Mouse (Mus musculus) CD4-positive helper T cell, adult 2 months (primary cell): Measurements from ENCODE around the gene Scgb2b27.
"Not testable (repeated sequence)": the region's sequence is repeated elsewhere in the genome, so short reads cannot be mapped to it uniquely, and the experiment has no call there.

Source experiments
- DNase-seq: peaks from one replicate; pipeline ENCODE4 v3.0.0-alpha.2; 2012; ENCODE audit warnings: low read depth, missing footprints, low spot score

Scgb2b27 gene

GRCm38 (mm10) chr7:34013842-34014241, at the start of gene Scgb2b27:
TSS of gene Scgb2b27 (minus strand) at chr7:34013942.
- DNase-seq = no peak

GRCm38 (mm10) chr7:34036076-34036815, 22.5 kb upstream of the Scgb2b27 start:
- not testable (repeated sequence) for DNase-seq

- not testable (repeated sequence) for DNase-seq
Measured at GRCm38 (mm10) chr7:34034579-34034978, 20.8 kb upstream of the Scgb2b27 start.

DNA sequence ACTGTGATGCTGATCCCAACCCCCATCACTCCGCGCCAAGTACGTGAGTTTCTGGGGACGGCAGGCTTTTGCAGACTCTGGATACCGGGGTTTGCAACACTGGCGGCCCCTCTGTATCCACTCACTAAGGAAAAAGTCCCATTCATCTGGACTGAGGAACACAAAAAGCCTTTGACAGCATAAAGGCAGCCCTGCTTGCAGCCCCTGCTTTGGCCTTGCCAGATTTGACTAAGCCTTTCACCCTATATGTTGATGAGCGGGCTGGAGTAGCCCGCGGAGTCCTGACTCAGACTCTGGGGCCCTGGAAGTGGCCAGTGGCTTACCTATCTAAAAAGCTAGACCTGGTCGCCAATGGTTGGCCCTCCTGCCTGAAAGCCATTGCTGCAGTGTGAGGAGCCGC, 16.3 kb upstream of the Scgb2b27 start:
- DNase-seq = no peak

GRCm38 (mm10) chr7:34027202-34027601, 13.5 kb upstream of the Scgb2b27 start:
- DNase-seq = not testable (repeated sequence)

DNA sequence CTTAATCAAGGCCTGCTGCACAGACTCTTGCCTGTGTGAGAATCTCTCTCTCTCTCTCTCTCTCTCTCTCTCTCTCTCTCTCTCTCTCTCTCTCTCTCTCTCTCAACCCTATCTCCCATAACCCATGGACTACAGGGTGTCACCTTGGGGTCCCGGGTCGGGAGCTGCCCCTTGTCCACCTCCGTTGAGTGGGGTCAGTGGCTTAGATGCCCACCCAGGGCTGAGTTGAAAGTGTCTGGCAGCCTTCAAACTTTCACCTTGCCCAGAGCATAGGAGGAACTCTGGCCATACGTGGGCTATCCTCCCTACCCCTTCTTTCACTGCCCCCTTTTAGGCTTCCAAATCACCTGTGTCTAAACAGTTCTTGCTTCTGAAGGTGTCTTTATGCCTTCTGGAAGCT, 11.9 kb upstream of the Scgb2b27 start:
- no peak for DNase-seq

DNA sequence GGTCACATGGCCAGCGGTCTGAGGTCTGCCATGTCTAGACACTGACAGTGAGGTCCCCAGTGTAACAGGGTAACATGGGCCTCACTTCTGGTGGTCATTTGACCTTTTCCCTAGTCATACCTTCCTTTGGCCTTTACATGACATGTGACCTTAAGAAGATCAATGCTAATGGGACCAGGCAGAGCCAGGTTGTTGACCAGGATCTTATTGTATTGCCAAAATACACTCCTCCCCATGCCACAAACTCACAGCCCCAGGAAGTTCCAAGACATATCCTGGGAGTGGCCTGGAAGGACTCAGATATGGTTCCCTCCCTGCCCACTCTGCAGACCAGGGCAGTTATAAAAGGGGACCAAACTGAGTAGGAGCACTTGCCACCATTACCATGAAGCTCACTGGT, 7.4 kb upstream of the Scgb2b27 start, which contains the start of gene Scgb1b27:
Gene Scgb1b27 (plus strand): TSS at position 301 of the 400 bp plus-strand sequence.
- not testable (repeated sequence) for DNase-seq

DNA sequence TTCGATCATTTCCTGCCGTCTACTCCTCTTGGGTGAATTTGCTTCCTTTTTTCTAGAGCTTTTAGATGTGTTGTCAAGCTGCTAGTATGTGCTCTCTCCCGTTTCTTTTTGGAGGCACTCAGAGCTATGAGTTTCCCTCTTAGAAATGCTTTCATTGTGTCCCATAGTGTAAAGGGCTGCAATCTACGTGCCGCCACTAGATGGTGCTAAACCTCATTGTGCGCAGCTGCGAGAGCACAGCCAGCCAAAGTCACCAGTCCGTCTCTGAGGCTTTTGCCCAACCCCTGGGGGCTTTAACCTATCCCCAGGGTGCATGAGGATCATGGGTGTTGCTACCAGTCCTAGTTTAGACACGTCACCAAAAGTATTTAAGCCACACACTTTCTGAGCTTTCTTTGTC, 31.5 kb downstream of the Scgb2b27 start:
- DNase-seq = not testable (repeated sequence)
